Mouse (Mus musculus) heart, embryonic 14.5 days (tissue): ENCODE data around the gene Uqcrh. TPM values are rescaled to one million over a fixed set of nuclear protein-coding genes. Genes with fewer than 3 reads are reported as not detected.

Experiments used
- ATAC-seq: fragments of 200-750 bp; cut with Nextera tagmentation; 2 replicates; pipeline ENCODE4 v1.8.0; 2017; ENCODE audit warnings: low read depth, moderate TSS enrichment; ENCODE audit not compliant: insufficient number of reproducible peaks, insufficient read depth, low FRiP score
- H3K27ac ChIP-seq, 2 experiments: fragments of 200-500 bp in 1 of 2; fragments of 300-500 bp in 1 of 2; sonication (generic) in 1 of 2; replicated peaks in 1 of 2; 2 replicates each; pipeline ENCODE4 v1.5.1; 2012 to 2014; ENCODE audit warnings: low read depth in 2 of 2, low read length in 2 of 2, control low read depth in 1 of 2, mild to moderate bottlenecking in 1 of 2, mixed read lengths in 1 of 2; ENCODE audit not compliant: control insufficient read depth in 1 of 2, insufficient read depth in 1 of 2
- H3K27me3 ChIP-seq: fragments of 300-500 bp; sonication (generic); 2 replicates; pipeline ENCODE4 v1.6.1; 2014; ENCODE audit warnings: mild to moderate bottlenecking, low read length, control low read depth; ENCODE audit not compliant: control insufficient read depth, insufficient read depth
- H3K36me3 ChIP-seq: fragments of 300-500 bp; sonication (generic); 2 replicates; pipeline ENCODE4 v1.6.1; 2014; ENCODE audit warnings: mild to moderate bottlenecking, control low read depth, low read length, mixed read lengths; ENCODE audit not compliant: control insufficient read depth, insufficient read depth
- H3K4me1 ChIP-seq, 2 experiments: fragments of 200-500 bp in 1 of 2; fragments of 300-500 bp in 1 of 2; sonication (generic) in 1 of 2; 2 replicates each; pipeline ENCODE4 v1.6.1; 2012 to 2014; ENCODE audit warnings: low read length in 2 of 2, control low read depth in 1 of 2, mixed read lengths in 1 of 2; ENCODE audit not compliant: control insufficient read depth in 2 of 2, insufficient read depth in 2 of 2
- H3K4me2 ChIP-seq: fragments of 300-500 bp; sonication (generic); 2 replicates; pipeline ENCODE4 v1.6.1; 2014; ENCODE audit warnings: mild to moderate bottlenecking, low read length
- H3K4me3 ChIP-seq, 2 experiments: fragments of 200-500 bp in 1 of 2; fragments of 300-500 bp in 1 of 2; sonication (generic) in 1 of 2; 2 replicates each; pipeline ENCODE4 v1.5.1; 2012 to 2014; ENCODE audit warnings: low read length in 2 of 2, mild to moderate bottlenecking in 2 of 2, control low read depth in 1 of 2, low read depth in 1 of 2, moderate library complexity in 1 of 2; ENCODE audit not compliant: control insufficient read depth in 1 of 2, insufficient read depth in 1 of 2
- H3K9ac ChIP-seq: fragments of 300-500 bp; sonication (generic); 2 replicates; pipeline ENCODE4 v1.6.1; 2014; ENCODE audit warnings: mild to moderate bottlenecking, low read length
- H3K9me3 ChIP-seq: fragments of 300-500 bp; sonication (generic); 2 replicates; pipeline ENCODE4 v1.6.1; 2016; ENCODE audit warnings: low read length, control low read depth; ENCODE audit not compliant: control insufficient read depth
- WGBS: fragments of 180-500 bp; shearing (Covaris S2); extraction: QIAGEN DNeasy Blood & Tissue Kit; methylation state at CpG from one replicate; pipeline ENCODE4 v1.1.7; 2014; 5-methylcytosine and 5-hydroxymethylcytosine counted together
- polyA plus RNA-seq: library from polyadenylated mRNA; unstranded; fragments of >200 nt; fragmentation: Nextera tagmentation; extraction: Ambion mirVana; gene quantifications from 2 replicates; pipeline ENCODE4 v1.2.1, GENCODE M21; 2014

Gene Uqcrh
- polyA plus RNA-seq, 1 experiment from 2014 or later = 1,366 TPM

- H3K4me3 ChIP-seq = peak overlapping the region; percentile 75 to 96
- H3K36me3 ChIP-seq = peaks cover 19% of the 10 kb centered on the region
- peak overlapping the region; percentile 97 to 99 for H3K27ac ChIP-seq
- peak overlapping the region; percentile 77 for H3K4me2 ChIP-seq
- peak overlapping the region; percentile 95 for H3K9ac ChIP-seq
- peaks cover 12 to 38% of the 10 kb centered on the region in 2 experiments for H3K4me1 ChIP-seq
- no peaks in the 10 kb centered on the region for H3K9me3 ChIP-seq
- WGBS = 1% methylated on average over 8 of the region's 8 CpGs
- no peak for ATAC-seq
- H3K27me3 ChIP-seq = no peaks in the 10 kb centered on the region
Measured at GRCm38 (mm10) chr4:116074145-116074675, 661 bp downstream of the Uqcrh start.

- peak overlapping the region; percentile 22 to 75; a peak in 3 of 4 replicates for H3K4me3 ChIP-seq
Measured at GRCm38 (mm10) chr4:116073146-116073545, 1.7 kb downstream of the Uqcrh start.

GRCm38 (mm10) chr4:116070116-116070515, 4.8 kb downstream of the Uqcrh start:
- 63% methylated on average over 6 of the region's 6 CpGs for WGBS
- peaks cover 58% of the 10 kb centered on the region for H3K36me3 ChIP-seq
- no peak for ATAC-seq

More at GRCm38 (mm10) chr4:116073146-116073545, 1.7 kb downstream of the Uqcrh start:
- H3K4me1 ChIP-seq = peaks cover 12 to 35% of the 10 kb centered on the region in 2 experiments
- ATAC-seq = no peak
- H3K27ac ChIP-seq = no peak overlapping the region
- WGBS = 39% methylated on average over 4 of the region's 4 CpGs
- peak overlapping the region; percentile 54 for H3K9ac ChIP-seq
- H3K36me3 ChIP-seq = peaks cover 28% of the 10 kb centered on the region
- no peaks in the 10 kb centered on the region for H3K27me3 ChIP-seq
- no peaks in the 10 kb centered on the region for H3K9me3 ChIP-seq
- H3K4me2 ChIP-seq = peak overlapping the region; percentile 77

GRCm38 (mm10) chr4:116063855-116064254, 11.0 kb downstream of the Uqcrh start:
- H3K27me3 ChIP-seq = no peaks in the 10 kb centered on the region
- no peak overlapping the region for H3K27ac ChIP-seq
- H3K9ac ChIP-seq = no peak overlapping the region
- H3K4me3 ChIP-seq = no peak overlapping the region
- WGBS = 10% methylated on average over 1 of the region's 1 CpGs
- no peaks in the 10 kb centered on the region for H3K4me1 ChIP-seq
- H3K9me3 ChIP-seq = no peaks in the 10 kb centered on the region
- H3K4me2 ChIP-seq = no peak overlapping the region
- peaks cover 37% of the 10 kb centered on the region for H3K36me3 ChIP-seq
- no peak for ATAC-seq

More at GRCm38 (mm10) chr4:116070116-116070515, 4.8 kb downstream of the Uqcrh start:
- Histone ChIP-seq H3K27ac (no peak overlapping the region), H3K9ac (no peak overlapping the region), H3K4me2 (no peak overlapping the region), H3K4me1 (peaks cover 2 to 21% of the 10 kb centered on the region in 2 experiments), H3K4me3 (no peak overlapping the region), H3K27me3 (no peaks in the 10 kb centered on the region), H3K9me3 (no peaks in the 10 kb centered on the region)

- Histone ChIP-seq H3K27ac (no peak overlapping the region), H3K27me3 (no peaks in the 10 kb centered on the region), H3K4me3 (no peak overlapping the region), H3K36me3 (no peaks in the 10 kb centered on the region), H3K9ac (no peak overlapping the region), H3K4me1 (peaks cover 0 to 2% of the 10 kb centered on the region in 2 experiments; a peak in 1 of 4 replicates), H3K4me2 (no peak overlapping the region), H3K9me3 (no peaks in the 10 kb centered on the region)
- WGBS = 68% methylated on average over 5 of the region's 5 CpGs
- ATAC-seq = no peak
Measured at GRCm38 (mm10) chr4:116059012-116059726, 15.7 kb downstream of the Uqcrh start.

GRCm38 (mm10) chr4:116057559-116057958, 17.3 kb downstream of the Uqcrh start:
- no peak for ATAC-seq
- H3K27me3 ChIP-seq = no peaks in the 10 kb centered on the region
- H3K4me2 ChIP-seq = no peak overlapping the region
- no peak overlapping the region for H3K9ac ChIP-seq
- H3K27ac ChIP-seq = no peak overlapping the region
- H3K4me3 ChIP-seq = no peak overlapping the region
- H3K4me1 ChIP-seq = peaks cover 2 to 6% of the 10 kb centered on the region in 2 experiments; a peak in 3 of 4 replicates
- H3K9me3 ChIP-seq = no peaks in the 10 kb centered on the region
- no peaks in the 10 kb centered on the region for H3K36me3 ChIP-seq
- 11% methylated on average over 1 of the region's 1 CpGs for WGBS

- ATAC-seq = peak; percentile 90
- under 1% methylated on average over 35 of the region's 35 CpGs for WGBS
- Histone ChIP-seq H3K4me2 (peak within 1 kb of the TSS; percentile 97), H3K4me1 (peaks cover 5 to 10% of the 10 kb centered on the region in 2 experiments; a peak in 3 of 4 replicates), H3K27ac (peak within 1 kb of the TSS; percentile 95 to 96), H3K9me3 (no peaks in the 10 kb centered on the region), H3K9ac (peak within 1 kb of the TSS; percentile 80), H3K4me3 (peak within 1 kb of the TSS; percentile 67 to 72), H3K27me3 (no peaks in the 10 kb centered on the region), H3K36me3 (no peaks in the 10 kb centered on the region)
Measured at GRCm38 (mm10) chr4:116053399-116053961, 21.4 kb downstream of the Uqcrh start, which contains the start of gene Nsun4. Nsun4 (minus strand) TSS chr4:116053876.
